Mouse (Mus musculus) ES-E14 (cell line): Measurements from ENCODE around the gene Spon2.

ENCODE experiments used
- CHD2 ChIP-seq: IDR thresholded peaks from 2 replicates; pipeline ENCODE4 v1.6.1; 2014; ENCODE audit warnings: mild to moderate bottlenecking, low read depth, low read length, inconsistent platforms
- MAFK ChIP-seq: IDR thresholded peaks from 2 replicates; pipeline ENCODE4 v1.6.1; 2014; ENCODE audit warnings: mild to moderate bottlenecking, low read depth, low read length, inconsistent platforms; ENCODE audit not compliant: insufficient read depth
- ZC3H11A ChIP-seq: IDR thresholded peaks from 2 replicates; pipeline ENCODE4 v1.6.1; 2012; ENCODE audit warnings: low read depth, mild to moderate bottlenecking, inconsistent platforms, low read length, borderline replicate concordance
- ZNF384 ChIP-seq: IDR thresholded peaks from 2 replicates; pipeline ENCODE4 v1.6.1; 2012; ENCODE audit warnings: low read depth, low read length, inconsistent platforms

GRCm38 (mm10) chr5:33193567-33193966, 24.7 kb downstream of the Spon2 start:
- TF ChIP-seq CHD2 = no peak
- no peak for TF ChIP-seq ZC3H11A
- no peak for TF ChIP-seq MAFK
- TF ChIP-seq ZNF384 = no peak
